In the genomic region with DNA sequence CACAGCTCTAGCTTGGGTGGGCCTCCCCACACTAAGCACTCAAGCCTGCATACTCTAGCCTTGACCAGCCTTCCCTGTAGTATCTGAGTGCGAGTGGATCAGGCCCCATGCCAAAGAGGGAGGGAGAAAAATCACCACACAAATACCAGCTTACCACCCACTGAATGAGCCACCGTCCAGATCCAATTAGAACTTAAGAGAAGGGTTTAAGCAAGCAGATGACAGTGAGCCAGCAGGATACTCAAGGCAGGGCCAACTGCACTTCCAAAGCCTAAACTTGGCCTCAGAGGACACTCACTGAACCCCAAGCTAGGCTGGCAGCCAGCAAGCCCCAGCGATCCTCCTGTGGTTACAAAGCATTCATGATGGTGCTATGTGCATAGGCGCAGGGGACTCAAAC, we compare ENCODE assay signal across 10 mouse cellular contexts. TPM values are rescaled to one million over a fixed set of nuclear protein-coding genes. Genes with fewer than 3 reads are reported as not detected.
DNase-seq lines count a peak whose midpoint lies in the region; ATAC-seq and TF ChIP-seq lines count a peak whose summit lies in the region.
"Had no signal": no experiment of that assay in that cellular context is flagged by ENCODE, and none has a peak within 500 bp of the region (broad histone marks: within the 10 kb centered on the region; RNA-seq: fewer than 3 reads in every experiment).

No protein-coding gene starts in this region.

- no peaks in the 10 kb centered on the region for H3K27me3 ChIP-seq in stomach, postnatal 0 days (ENCODE audit: control insufficient read depth, insufficient read depth, low read length)
- H3K27me3 ChIP-seq: CH12.LX had no signal

- intact Hi-C loops in gastrocnemius, adult 2 months (cut with DNase I): loop anchor here (5.0 kb wide), 1 partner anchor 34 kb away; no protein-coding TSS in a partner anchor
- intact Hi-C loops in gastrocnemius, postnatal 36 days (cut with DNase I): no loop called here

- no peaks in the 10 kb centered on the region for H3K36me3 ChIP-seq in stomach, postnatal 0 days (ENCODE audit: control insufficient read depth, insufficient read depth, low read length)

- no peak for ATAC-seq in stomach, postnatal 0 days (ENCODE audit: low FRiP score, low TSS enrichment)
- ATAC-seq in inflammation-experienced regulatory T-cells, adult 6 months: no peak

- TF ChIP-seq CTCF in gastrocnemius, adult 2 months (IDR thresholded peaks at IDR 0.05): no peak
- no peak for TF ChIP-seq CTCF in stomach, postnatal 0 days (IDR thresholded peaks at IDR 0.05; ENCODE audit: low read depth)

- no peak overlapping the region for H3K4me3 ChIP-seq in gastrocnemius, adult 2 months
- H3K4me3 ChIP-seq in stomach, postnatal 0 days (ENCODE audit: low read depth, low read length): no peak overlapping the region

- TF ChIP-seq EP300 in stomach, postnatal 0 days (optimal IDR thresholded peaks at IDR 0.05): no peak

- WGBS in stomach, postnatal 0 days: 54% methylated on average over 4 of the region's 4 CpGs

- no peak overlapping the region for H3K4me2 ChIP-seq in stomach, postnatal 0 days (replicated peaks; ENCODE audit: low read depth)
- H3K4me2 ChIP-seq: lung, embryonic 14.5 days had no signal

- H3K4me1 ChIP-seq in stomach, postnatal 0 days (replicated peaks; ENCODE audit: control insufficient read depth, insufficient read depth): peaks cover 13% of the 10 kb centered on the region

- peak overlapping the region; percentile 80 for H3K27ac ChIP-seq in gastrocnemius, adult 2 months
- H3K27ac ChIP-seq in stomach, postnatal 0 days (replicated peaks): peak overlapping the region; percentile 65; the same call in 1 of the 2 replicates

- peak; percentile 76 for DNase-seq in gastrocnemius, adult 2 months
- no peak for DNase-seq in gastrocnemius, postnatal 36 days
- peak; percentile 70 to 71 for DNase-seq in right cerebral cortex, postnatal 10 days (ENCODE audit: low spot score in 2 of 2)
- no peak for DNase-seq in right cerebral cortex, postnatal 36 days (ENCODE audit: low spot score in 2 of 2)
- peak; percentile 83 for DNase-seq in gonadal fat pad, adult 2 months (ENCODE audit: low read depth)
- DNase-seq in stomach, postnatal 0 days (ENCODE audit: low spot score): peak; percentile 16
- DNase-seq in kidney, postnatal 14 days: no peak
- DNase-seq: lung, embryonic 14.5 days had no signal

- no peaks in the 10 kb centered on the region for H3K9me3 ChIP-seq in stomach, postnatal 0 days (ENCODE audit: control insufficient read depth, low read length)

- no peak overlapping the region for H3K9ac ChIP-seq in stomach, postnatal 0 days (ENCODE audit: low read length)
- H3K9ac ChIP-seq: lung, embryonic 14.5 days had no signal

RNA-seq across cellular contexts. Expression of a gene that starts 19.6 kb away (rescaled TPM):
- 10 to 100 TPM in 1 of 2 experiments, 1 to 10 TPM in 1; 9.3 to 16.8 TPM for total RNA-seq in gastrocnemius, adult 2 months (2021)
- total RNA-seq in gastrocnemius, postnatal 36 days (2021): 10 to 100 TPM in 1 of 2 experiments, 1 to 10 TPM in 1; 9.4 to 11.0 TPM
- 29.6 and 29.8 TPM in 2 replicates for polyA plus RNA-seq in gonadal fat pad, adult 2 months (2012; rRNA removed)
- 11.2 and 11.6 TPM in 2 replicates for polyA plus RNA-seq in stomach, postnatal 0 days (2015; fragmentation: Nextera tagmentation; extraction: Ambion mirVana)
- 1 to 10 TPM; 2.7 to 6.8 (median 5.4) TPM for polyA plus RNA-seq in inflammation-experienced regulatory T-cells, adult 6 months (2017; shearing (Covaris generic))

Comparison
In these comparisons a context has a peak if more than half of its experiments do, and no peak if none do; other contexts are left out.
1. DNase-seq: peak in gastrocnemius, adult 2 months (single experiment), right cerebral cortex, postnatal 10 days (2 of 2), gonadal fat pad, adult 2 months (single experiment) and stomach, postnatal 0 days (single experiment); none in gastrocnemius, postnatal 36 days (0 of 2), right cerebral cortex, postnatal 36 days (0 of 2) and kidney, postnatal 14 days (single experiment).